Mouse (Mus musculus) Patski (cell line): ENCODE measurements around the gene Vsig2. TPM values are rescaled to one million over a fixed set of nuclear protein-coding genes. Genes with fewer than 3 reads are reported as not detected.

Experiments
- ATAC-seq: fragments of 100-300 bp; one replicate; pipeline ENCODE4 v1.8.0; 2021
- CTCF ChIA-PET: fragments of 350-600 bp; sonication (Branson Sonifier 250); formaldehyde crosslinking; loops from one replicate; lab custom pipeline; 2022; ENCODE audit warnings: inconsistent platforms; lab: Charles Lee
- POLR2A ChIA-PET: fragments of 350-600 bp; sonication (Branson Sonifier 250); formaldehyde crosslinking; loops from one replicate; lab custom pipeline; 2022; ENCODE audit warnings: antibody characterized with exemption, inconsistent platforms; lab: Charles Lee
- DNase-seq: peaks from one replicate; pipeline ENCODE4 v3.0.0-alpha.2; 2011; ENCODE audit warnings: low read depth, low spot score
- H3K27me3 ChIP-seq: fragments of 371-371 bp; one replicate; pipeline ENCODE4 v1.5.1; 2021
- CTCF ChIP-seq: fragments of 100-300 bp; IDR thresholded peaks from one replicate; pipeline ENCODE4 v1.5.1; 2021
- in situ Hi-C: fragments of 300-500 bp; cut with MboI; formaldehyde crosslinking; loops from 3 replicates; pipeline ENCODE4 v1.11.1; 2018; ENCODE audit warnings: low pct_unique_long_range_greater_than_20kb, mixed read lengths
- polyA plus RNA-seq: library from polyadenylated mRNA; unstranded; gene quantifications from one replicate; pipeline ENCODE4 v1.2.3, GENCODE M21; 2021

Gene Vsig2
- polyA plus RNA-seq, result 1.8 TPM

- in situ Hi-C loops, result loop anchor here (5.0 kb wide), 1 partner anchor 78 kb away; no protein-coding TSS in a partner anchor
- H3K27me3 ChIP-seq, result no peaks in the 10 kb centered on the region
- TF ChIP-seq CTCF, result no peak
- no peak for DNase-seq
- POLR2A ChIA-PET, result interaction anchor here (0.8 kb wide), 1 partner anchor 13 kb away, joined by 3 read pairs; no protein-coding TSS in a partner anchor
- no peak for ATAC-seq
- CTCF ChIA-PET, result interaction anchor here (1.4 kb wide), 1 partner anchor 11 kb away, joined by 3 read pairs; no protein-coding TSS in a partner anchor
These were observed at the start of gene Vsig2 for GRCm38 (mm10) chr9:37539170-37540025. Gene Vsig2, plus strand, starts transcription at chr9:37539255.

- no peak for TF ChIP-seq CTCF
- peak; percentile 58 for ATAC-seq
- H3K27me3 ChIP-seq, result no peaks in the 10 kb centered on the region
- ChIA-PET CTCF (interaction anchor here (1.3 to 1.6 kb wide), 2 partner anchors 28 to 56 kb away, joined by 3 to 4 read pairs; no protein-coding TSS in a partner anchor), POLR2A (interaction anchor here (0.8 to 1.5 kb wide), 3 partner anchors 10 to 41 kb away, joined by 3 to 4 read pairs (median 3); no protein-coding TSS in a partner anchor)
- no peak for DNase-seq
- in situ Hi-C loops, result no loop called here
These were observed 49.5 kb upstream of the Vsig2 start for GRCm38 (mm10) chr9:37489446-37490120.

- DNase-seq (no peak), ATAC-seq (no peak)
- H3K27me3 ChIP-seq, result no peaks in the 10 kb centered on the region
- POLR2A ChIA-PET, result no interaction called here
- CTCF ChIA-PET, result no interaction called here
- no peak for TF ChIP-seq CTCF
- in situ Hi-C loops, result no loop called here
These were observed 43.3 kb upstream of the Vsig2 start for GRCm38 (mm10) chr9:37495761-37496160.

GRCm38 (mm10) chr9:37496325-37496724 lies 42.7 kb upstream of the Vsig2 start:
- DNase-seq (no peak), ATAC-seq (no peak)
- in situ Hi-C loops, result no loop called here
- TF ChIP-seq CTCF, result no peak
- H3K27me3 ChIP-seq, result no peaks in the 10 kb centered on the region
- ChIA-PET POLR2A (no interaction called here), CTCF (no interaction called here)

- in situ Hi-C loops, result loop anchor here (25.0 kb wide), 1 partner anchor 738 kb away; the partner anchor contains the start of gene Stt3a
These were observed 38.9 kb upstream of the Vsig2 start for GRCm38 (mm10) chr9:37500201-37500600.

GRCm38 (mm10) chr9:37501170-37501569 lies 37.9 kb upstream of the Vsig2 start:
- ChIA-PET POLR2A (no interaction called here), CTCF (interaction anchor here (1.2 to 1.9 kb wide), 3 partner anchors 9 to 44 kb away, joined by 3 to 6 read pairs (median 4); no protein-coding TSS in a partner anchor)
- no peak for TF ChIP-seq CTCF
- in situ Hi-C loops, result loop anchor here (25.0 kb wide), 1 partner anchor 739 kb away; the partner anchor contains the start of gene Stt3a
- ATAC-seq (no peak), DNase-seq (no peak)
- no peaks in the 10 kb centered on the region for H3K27me3 ChIP-seq

More at GRCm38 (mm10) chr9:37500201-37500600, 38.9 kb upstream of the Vsig2 start:
- TF ChIP-seq CTCF, result no peak
- ATAC-seq (no peak), DNase-seq (no peak)
- POLR2A ChIA-PET, result interaction anchor here (1.3 kb wide), 1 partner anchor 10 kb away, joined by 4 read pairs; no protein-coding TSS in a partner anchor
- H3K27me3 ChIP-seq, result no peaks in the 10 kb centered on the region
- CTCF ChIA-PET, result interaction anchor here (1.2 to 1.9 kb wide), 3 partner anchors 8 to 45 kb away, joined by 3 to 6 read pairs (median 4); no protein-coding TSS in a partner anchor

- no peaks in the 10 kb centered on the region for H3K27me3 ChIP-seq
- TF ChIP-seq CTCF, result peak; percentile 26
- in situ Hi-C loops, result loop anchor here (25.0 kb wide), 1 partner anchor 742 kb away; the partner anchor contains the start of gene Stt3a
- DNase-seq (no peak), ATAC-seq (no peak)
- ChIA-PET CTCF (interaction anchor here (1.2 kb wide), 1 partner anchor 8 kb away, joined by 3 read pairs; no protein-coding TSS in a partner anchor), POLR2A (interaction anchor here (1.0 to 1.2 kb wide), 2 partner anchors 9 to 39 kb away, joined by 3 read pairs; no protein-coding TSS in a partner anchor)
These were observed 34.7 kb upstream of the Vsig2 start for GRCm38 (mm10) chr9:37504348-37504747.

- ATAC-seq, result no peak
- in situ Hi-C loops, result loop anchor here (25.0 kb wide), 1 partner anchor 744 kb away; the partner anchor contains the start of gene Stt3a
- DNase-seq, result no peak
- no peaks in the 10 kb centered on the region for H3K27me3 ChIP-seq
- TF ChIP-seq CTCF, result no peak
- ChIA-PET CTCF (interaction anchor here (1.5 kb wide), 1 partner anchor 12 kb away, joined by 6 read pairs; no protein-coding TSS in a partner anchor), POLR2A (no interaction called here)
These were observed 33.0 kb upstream of the Vsig2 start for GRCm38 (mm10) chr9:37506023-37506422.

- ChIA-PET POLR2A (no interaction called here), CTCF (interaction anchor here (1.1 to 1.3 kb wide), 2 partner anchors 15 to 49 kb away, joined by 3 read pairs; no protein-coding TSS in a partner anchor)
- ATAC-seq (no peak), DNase-seq (no peak)
- in situ Hi-C loops, result loop anchor here (25.0 kb wide), 1 partner anchor 750 kb away; the partner anchor contains the start of gene Stt3a
- peak; percentile 31 for TF ChIP-seq CTCF
- no peaks in the 10 kb centered on the region for H3K27me3 ChIP-seq
These were observed 27.0 kb upstream of the Vsig2 start for GRCm38 (mm10) chr9:37512097-37512496.
